Mouse (Mus musculus): ENCODE results near the gene Mapkapk3. TPM values are rescaled to one million over a fixed set of nuclear protein-coding genes. Genes with fewer than 3 reads are reported as not detected.

The Mapkapk3 gene
- polyA plus RNA-seq, 3 experiments from 2014 or later: 53.9 to 59.6 (median 59.2) TPM

DNA sequence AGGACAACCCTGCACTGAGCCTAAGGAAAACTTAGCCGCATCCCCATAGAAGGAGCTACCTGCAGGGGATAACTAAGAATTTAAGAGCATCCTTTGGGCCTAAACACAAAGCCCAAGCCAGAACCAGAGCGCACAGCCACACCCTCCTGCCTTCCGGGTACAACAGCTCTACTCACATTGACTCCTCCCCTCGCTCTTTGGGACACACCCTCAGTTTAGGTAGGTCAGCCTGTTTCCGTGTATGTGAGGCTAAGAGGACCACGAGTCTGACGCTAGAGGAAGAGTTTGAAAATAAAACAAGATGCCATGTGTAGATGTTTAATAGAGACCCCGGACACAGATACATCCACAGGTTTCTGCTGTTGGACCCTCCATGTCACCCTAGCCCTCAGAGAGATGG is 966 bp downstream of the Mapkapk3 start:
- peak; percentile 79 for ATAC-seq

- no peak for ATAC-seq
Measured at GRCm38 (mm10) chr9:107288105-107288650, 1.5 kb downstream of the Mapkapk3 start.

GRCm38 (mm10) chr9:107287294-107287693 is 2.4 kb downstream of the Mapkapk3 start:
- ATAC-seq: peak; percentile 12

GRCm38 (mm10) chr9:107285009-107285408 is 4.7 kb downstream of the Mapkapk3 start:
- ATAC-seq: no peak

GRCm38 (mm10) chr9:107282951-107283350 is 6.7 kb downstream of the Mapkapk3 start:
- no peak for ATAC-seq

GRCm38 (mm10) chr9:107281241-107281987 is 8.3 kb downstream of the Mapkapk3 start:
- no peak for ATAC-seq

- peak; percentile 79 for ATAC-seq
Measured at GRCm38 (mm10) chr9:107280322-107281027, 9.2 kb downstream of the Mapkapk3 start.

DNA sequence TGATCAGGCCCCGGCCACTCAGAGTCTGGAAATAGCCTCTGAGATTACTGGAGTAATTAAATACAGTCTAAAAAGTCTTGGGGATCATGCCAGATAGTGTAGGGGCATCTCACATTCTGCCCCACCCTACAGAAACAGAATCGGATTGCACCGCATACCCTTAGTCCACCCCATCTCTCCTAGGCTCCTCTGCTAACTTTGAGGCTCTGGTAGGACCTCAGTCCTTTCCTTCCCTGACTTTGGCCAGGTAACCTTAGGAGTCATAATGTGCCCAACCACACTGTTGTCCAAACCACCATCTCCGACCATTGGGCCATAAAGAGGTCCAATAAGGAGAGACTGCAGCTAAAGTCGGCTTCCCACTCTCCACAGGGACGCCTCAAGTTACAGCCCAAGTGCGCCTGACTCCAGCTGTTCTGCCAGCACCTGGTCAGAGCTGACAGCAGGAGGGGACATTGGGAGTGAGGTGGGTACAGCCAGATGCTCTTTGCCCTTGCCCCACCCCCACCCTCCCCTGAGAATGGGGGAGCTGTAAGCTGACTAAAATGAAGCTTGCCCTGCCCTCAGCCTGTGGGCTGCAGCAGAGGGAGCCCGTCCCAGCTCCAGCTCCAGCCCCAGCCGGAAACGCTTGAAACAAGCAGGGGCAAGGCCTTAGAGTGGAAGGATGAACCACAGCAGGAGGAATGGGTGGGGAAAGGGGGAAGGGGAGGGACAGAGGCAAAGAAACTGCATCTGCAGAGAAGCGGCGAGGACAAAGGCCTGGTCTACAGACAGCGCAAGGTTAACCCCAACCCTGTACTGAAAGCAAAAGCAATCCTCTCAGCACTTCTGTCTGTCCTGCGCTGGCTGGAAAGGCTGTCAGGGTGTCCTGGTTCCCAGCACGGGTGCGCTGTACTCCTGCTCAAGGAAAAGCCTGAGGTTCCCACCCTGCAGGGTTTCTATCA is 10.0 kb downstream of the Mapkapk3 start:
- ATAC-seq: peak; percentile 17

GRCm38 (mm10) chr9:107278527-107279377 is 10.9 kb downstream of the Mapkapk3 start:
- ATAC-seq: peak; percentile 58

GRCm38 (mm10) chr9:107278126-107278525 is 11.6 kb downstream of the Mapkapk3 start:
- ATAC-seq: no peak

DNA sequence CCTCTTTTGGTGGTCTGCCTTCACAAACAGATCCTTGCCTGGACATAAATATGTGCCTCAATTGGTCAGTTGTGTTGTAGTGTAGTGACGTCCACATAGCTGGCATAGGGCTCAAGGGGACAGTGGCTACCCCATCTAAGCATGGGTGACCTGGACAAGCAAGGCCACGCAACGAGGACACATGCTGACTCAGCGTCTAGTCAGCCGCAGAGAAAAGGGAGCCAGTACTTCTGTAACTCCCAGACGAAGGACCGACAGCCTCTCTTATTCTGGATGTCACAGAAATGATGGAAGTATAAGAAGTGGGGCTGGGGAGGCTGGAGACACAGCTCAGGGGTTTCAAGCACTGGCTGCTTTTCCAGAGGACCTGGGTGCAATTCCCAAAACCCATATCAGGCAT is 12.1 kb downstream of the Mapkapk3 start:
- no peak for ATAC-seq

GRCm38 (mm10) chr9:107275710-107276109 is 14.0 kb downstream of the Mapkapk3 start:
- ATAC-seq: no peak

DNA sequence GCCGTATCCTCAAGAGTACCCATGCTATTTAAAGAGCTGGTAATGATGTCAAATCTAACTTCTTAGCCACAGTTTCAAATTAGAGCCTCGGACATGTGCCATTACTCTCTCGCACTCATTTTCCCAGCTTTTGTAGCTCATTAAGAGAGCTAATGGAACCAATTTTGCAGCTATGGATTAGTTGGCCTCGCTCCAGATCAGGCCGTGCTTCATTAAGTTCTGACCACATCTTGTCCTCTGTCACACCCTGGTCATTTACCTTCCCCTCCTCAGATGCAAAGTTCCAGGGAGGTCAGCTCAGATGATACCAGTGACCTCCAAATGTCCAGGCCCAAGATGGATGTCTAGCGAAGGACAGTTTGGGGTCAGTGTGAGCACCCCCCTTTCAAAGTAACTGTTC is 14.9 kb downstream of the Mapkapk3 start:
- no peak for ATAC-seq

DNA sequence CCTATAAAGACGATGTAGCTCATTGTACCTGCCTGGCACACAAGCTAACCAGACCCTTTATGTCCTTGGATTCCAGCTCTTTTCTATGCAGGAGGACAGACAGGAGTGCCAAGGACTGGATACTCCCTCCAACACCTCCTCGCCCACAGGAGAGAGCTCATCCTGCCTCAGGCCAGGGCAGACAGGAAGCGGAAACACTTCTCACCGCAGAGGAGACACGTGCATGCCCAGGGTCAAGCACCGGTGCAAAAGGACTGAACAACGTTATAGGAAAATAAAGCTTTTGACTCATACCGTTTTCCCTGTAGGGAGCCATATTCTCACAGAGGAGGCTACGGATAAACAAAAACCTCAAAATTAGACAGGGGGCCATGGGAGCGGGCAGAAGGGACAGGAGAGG is 16.5 kb downstream of the Mapkapk3 start:
- ATAC-seq: peak; percentile 38

GRCm38 (mm10) chr9:107272284-107272683 is 17.4 kb downstream of the Mapkapk3 start:
- no peak for ATAC-seq

DNA sequence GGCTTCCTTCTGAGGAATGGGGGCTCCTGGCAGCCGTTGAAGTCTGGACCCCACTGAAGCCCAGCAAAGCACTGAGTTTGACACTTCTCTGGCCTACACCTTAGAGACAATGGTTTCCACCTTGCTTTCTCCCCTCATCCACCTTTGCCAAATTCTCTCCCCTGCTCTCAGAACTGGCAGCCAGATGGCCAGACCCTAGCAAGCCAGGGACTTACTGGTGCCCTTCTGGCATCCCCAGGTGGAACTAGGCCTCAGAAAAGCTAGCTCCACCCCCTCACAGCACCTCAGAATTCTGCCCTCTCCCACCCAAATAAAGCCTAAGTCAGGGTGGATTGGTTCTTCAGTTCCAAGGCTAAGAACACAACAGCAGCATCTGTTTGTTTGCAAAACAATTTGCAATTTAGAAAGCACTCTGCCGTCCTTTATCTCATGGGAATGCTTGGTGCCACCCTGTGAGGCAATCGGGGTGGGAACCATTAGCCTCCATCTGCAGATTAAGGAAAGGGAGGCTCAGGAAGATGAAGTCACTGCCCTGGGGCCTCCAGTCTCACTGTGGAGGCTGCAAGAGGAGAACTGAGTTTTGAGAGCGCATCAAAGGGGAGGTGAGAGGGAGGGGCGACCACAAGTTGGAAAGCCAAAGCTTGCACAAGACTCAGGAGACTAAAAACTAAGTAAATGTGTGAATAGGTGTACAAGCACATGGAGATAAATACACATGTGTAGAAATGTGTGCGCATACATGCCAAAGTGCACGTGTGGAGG is 18.3 kb downstream of the Mapkapk3 start:
- no peak for ATAC-seq

- no peak for ATAC-seq
Measured at GRCm38 (mm10) chr9:107269772-107270171, 19.9 kb downstream of the Mapkapk3 start.

DNA sequence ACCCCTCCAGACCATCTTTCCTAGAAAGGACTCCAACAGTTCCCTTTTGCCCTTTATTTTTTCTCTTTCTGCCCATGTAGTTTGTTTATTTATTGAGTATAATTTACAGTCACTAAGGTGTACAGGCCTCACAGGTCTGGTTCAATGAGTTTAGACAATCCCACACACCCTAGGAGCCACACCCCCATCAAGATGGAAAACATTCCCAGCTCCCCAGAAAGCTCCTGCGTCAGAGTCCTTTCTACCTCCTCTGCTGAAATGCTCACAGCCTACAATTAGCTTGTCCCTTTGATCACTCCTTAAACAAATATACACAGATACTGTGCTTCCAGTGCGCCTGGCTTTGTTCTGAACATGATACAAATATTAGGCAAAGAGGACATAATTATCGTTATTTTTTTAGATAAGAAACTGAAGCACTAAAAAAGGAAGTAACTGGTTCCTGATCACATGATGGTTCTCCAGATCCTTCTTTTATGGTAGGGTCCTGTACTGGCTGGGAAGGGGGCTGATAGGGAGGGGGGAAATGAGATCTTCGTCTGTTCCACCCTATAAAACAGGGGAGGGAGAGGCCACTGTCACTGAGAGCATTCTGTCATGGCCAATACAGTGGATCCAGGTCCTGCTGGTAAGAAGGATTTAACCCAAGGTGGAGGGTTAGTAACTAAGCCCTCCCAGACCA is 21.8 kb downstream of the Mapkapk3 start:
- ATAC-seq: no peak

DNA sequence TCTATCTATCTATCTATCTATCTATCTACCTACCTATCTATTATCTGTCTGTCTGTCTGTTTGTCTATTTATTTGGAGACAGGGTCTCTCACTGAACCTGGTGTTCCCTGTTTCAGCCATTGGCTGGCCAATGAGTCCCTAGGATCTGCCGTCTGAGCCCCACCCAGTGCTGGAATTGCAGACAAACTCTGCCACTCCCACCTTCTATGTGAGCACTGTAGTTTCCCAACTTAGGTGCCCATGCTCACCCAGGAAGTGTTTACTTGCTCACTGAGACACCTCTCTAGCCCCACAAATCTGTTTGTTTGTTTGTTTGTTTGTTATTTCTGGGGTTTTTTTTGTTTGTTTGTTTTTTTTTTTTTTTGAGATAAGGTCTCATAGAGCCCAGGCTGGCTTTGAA is 22.6 kb downstream of the Mapkapk3 start:
- ATAC-seq: no peak

- ATAC-seq: no peak
Measured at GRCm38 (mm10) chr9:107264731-107265130, 24.9 kb downstream of the Mapkapk3 start.
